In genomic region chr2:167894948-167895372, GRCm38 (mm10) we compare ENCODE assay signal across 8 mouse cellular contexts. TPM values are rescaled to one million over a fixed set of nuclear protein-coding genes. Genes with fewer than 3 reads are reported as not detected.
DNase-seq lines count a peak whose midpoint lies in the region; ATAC-seq and TF ChIP-seq lines count a peak whose summit lies in the region.

No protein-coding gene starts in this region.

- peak overlapping the region; percentile 60 for H3K4me3 ChIP-seq in gastrocnemius, adult 2 months
- H3K4me3 ChIP-seq in hindbrain, postnatal 0 days (ENCODE audit: low read length) = no peak overlapping the region
- peak overlapping the region; percentile 30 for H3K4me3 ChIP-seq in left cerebral cortex, adult 2 months

- intact Hi-C loops in gastrocnemius, adult 2 months (cut with DNase I) = loop anchor here (1.0 to 5.0 kb wide), 3 partner anchors 210 to 358 kb away; partner anchors contain the start of gene Snai1
- intact Hi-C loops in left cerebral cortex, adult 2 months (cut with DNase I) = loop anchor here (1.0 to 5.0 kb wide), 3 partner anchors 113 to 358 kb away; partner anchors contain the start of gene Snai1

- no peaks in the 10 kb centered on the region for H3K9me3 ChIP-seq in hindbrain, postnatal 0 days (ENCODE audit: low read length)

- no peaks in the 10 kb centered on the region for H3K4me1 ChIP-seq in hindbrain, postnatal 0 days (ENCODE audit: insufficient read depth, low read length)

- H3K4me2 ChIP-seq in hindbrain, postnatal 0 days (ENCODE audit: low read depth, low read length) = peak overlapping the region; percentile 41

- under 1% methylated on average over 30 of the region's 30 CpGs for WGBS in hindbrain, postnatal 0 days

- peak; percentile 83 for TF ChIP-seq CTCF in gastrocnemius, adult 2 months (IDR thresholded peaks at IDR 0.05)
- peak; percentile 100 for TF ChIP-seq CTCF in hindbrain, postnatal 0 days (IDR thresholded peaks at IDR 0.05; ENCODE audit: low read depth)
- peak; percentile 91 for TF ChIP-seq CTCF in left cerebral cortex, adult 2 months (IDR thresholded peaks at IDR 0.05)

- peak; percentile 86 for DNase-seq in T-cell, adult 2 months (ENCODE audit: low spot score)
- peak; percentile 81 to 83 for DNase-seq in cerebellum, postnatal 36 days
- DNase-seq in gastrocnemius, adult 2 months = peak; percentile 89
- peak; percentile 87 for DNase-seq in hindbrain, postnatal 0 days (ENCODE audit: low spot score)
- peak; percentile 86 to 91 for DNase-seq in left cerebral cortex, adult 2 months (ENCODE audit: extremely low spot score in 1 of 2, low spot score in 2 of 2)
- DNase-seq in right cerebral cortex, adult 18-20 months = peak; percentile 81
- DNase-seq in urinary bladder, adult 2 months (ENCODE audit: low spot score) = peak; percentile 87

- 0 out of 2 replicates have a peak, but pooled peaks cover 4% of the 10 kb centered on the region for H3K27me3 ChIP-seq in hindbrain, postnatal 0 days (ENCODE audit: insufficient read depth, low read length)

- H3K36me3 ChIP-seq in hindbrain, postnatal 0 days (ENCODE audit: insufficient read depth, low read length) = no peaks in the 10 kb centered on the region

- H3K9ac ChIP-seq in hindbrain, postnatal 0 days (replicated peaks; ENCODE audit: low read length) = no peak overlapping the region

- ATAC-seq in hindbrain, postnatal 0 days = peak; percentile 73
- ATAC-seq in megakaryocyte, adult 5-6 weeks (ENCODE audit: poor library complexity, severe bottlenecking) = peak; percentile 98

- no peak overlapping the region for H3K27ac ChIP-seq in gastrocnemius, adult 2 months
- H3K27ac ChIP-seq in hindbrain, postnatal 0 days = no peak overlapping the region
- H3K27ac ChIP-seq in left cerebral cortex, adult 2 months = no peak overlapping the region

RNA-seq across cellular contexts. Expression of gene Ptpn1, which starts 36.9 kb away (rescaled TPM):
- total RNA-seq in gastrocnemius, adult 2 months (2021) = 10 to 100 TPM; 15.4 to 19.6 TPM
- total RNA-seq in hindbrain, postnatal 0 days (2014; rRNA removed) = 35.7 and 39.2 TPM in 2 replicates
- polyA plus RNA-seq in hindbrain, postnatal 0 days (2015; fragmentation: Nextera tagmentation; extraction: Ambion mirVana) = 60.0 and 60.1 TPM in 2 replicates
- total RNA-seq in left cerebral cortex, adult 2 months (2021) = 10 to 100 TPM; 52.0 to 69.0 TPM
- 49.1 and 54.8 TPM in 2 replicates for total RNA-seq in megakaryocyte, adult 5-6 weeks (2015)
- total RNA-seq in megakaryocyte, adult 5-6 weeks (2017) = 145 and 151 TPM in 2 replicates
- 34.5 and 35.1 TPM in 2 replicates for polyA plus RNA-seq in urinary bladder, adult 2 months (2012; rRNA removed)
